Mouse (Mus musculus): Measurements from ENCODE around the gene Smdt1.

GRCm38 (mm10) chr15:82339634-82340254 is 985 bp downstream of the Smdt1 start:
- TF ChIP-seq POLR2A (IDR thresholded peaks at IDR 0.05; ENCODE audit: low read depth, low read length): no peak
- no peak for TF ChIP-seq CTCF (IDR thresholded peaks at IDR 0.05; ENCODE audit: extremely low read depth, insufficient read length, insufficient replicate concordance, low read depth, low read length)
